ENCODE assay signal across 25 mouse cellular contexts in genomic region chr9:97755599-97756270, GRCm38 (mm10).
DNase-seq lines count a peak whose midpoint lies in the region; ATAC-seq and TF ChIP-seq lines count a peak whose summit lies in the region.
"Had no signal": no experiment of that assay in that cellular context is flagged by ENCODE, and none has a peak within 500 bp of the region (broad histone marks: within the 10 kb centered on the region; RNA-seq: fewer than 3 reads in every experiment).

No protein-coding gene starts in this region.

- DNase-seq in heart, adult 11 months: peak; percentile 56
- no peak for DNase-seq in heart, postnatal 25 days (ENCODE audit: low spot score)
- DNase-seq in kidney, adult 11 months: no peak
- DNase-seq in midbrain, embryonic 11.5 days (ENCODE audit: low spot score, missing footprints): peak; percentile 72
- no peak for DNase-seq in midbrain, postnatal 0 days (ENCODE audit: low spot score)
- no peak for DNase-seq in layer of hippocampus, postnatal 36 days
- DNase-seq: adrenal gland, postnatal 14 days; cerebellum, adult 11-12 months; cerebellum, adult 8-10 months; cerebellum, postnatal 10 days; cerebellum, postnatal 36 days; embryo, embryonic 11 days; gastrocnemius, postnatal 25 days; heart, adult 2 months; heart, postnatal 14 days had no signal

- H3K27me3 ChIP-seq in kidney, embryonic 16.5 days (ENCODE audit: insufficient read depth, low read length): no peaks in the 10 kb centered on the region
- H3K27me3 ChIP-seq in midbrain, embryonic 11.5 days (ENCODE audit: control insufficient read depth, insufficient read depth, low read length): no peaks in the 10 kb centered on the region
- H3K27me3 ChIP-seq in midbrain, postnatal 0 days (ENCODE audit: insufficient read depth, low read length): no peaks in the 10 kb centered on the region
- H3K27me3 ChIP-seq: embryonic facial prominence, embryonic 13.5 days; forebrain, embryonic 12.5 days; forebrain, embryonic 15.5 days; heart, embryonic 13.5 days; hindbrain, embryonic 12.5 days; hindbrain, embryonic 15.5 days had no signal

- no peak for TF ChIP-seq CTCF in midbrain, postnatal 0 days (IDR thresholded peaks at IDR 0.05)

- WGBS in kidney, embryonic 16.5 days: 28% methylated on average over 6 of the region's 7 CpGs
- WGBS in midbrain, embryonic 11.5 days: 61% methylated on average over 6 of the region's 7 CpGs
- WGBS in midbrain, postnatal 0 days: 61% methylated on average over 6 of the region's 7 CpGs

- no peaks in the 10 kb centered on the region for H3K36me3 ChIP-seq in kidney, embryonic 16.5 days (ENCODE audit: insufficient read depth, low read length)
- H3K36me3 ChIP-seq in midbrain, embryonic 11.5 days (ENCODE audit: control insufficient read depth, insufficient read depth, low read length): no peaks in the 10 kb centered on the region
- no peaks in the 10 kb centered on the region for H3K36me3 ChIP-seq in midbrain, postnatal 0 days (ENCODE audit: insufficient read depth, low read length)
- H3K36me3 ChIP-seq: embryonic facial prominence, embryonic 10.5 days; embryonic facial prominence, embryonic 13.5 days; forebrain, embryonic 12.5 days; forebrain, embryonic 15.5 days; heart, embryonic 10.5 days; heart, embryonic 13.5 days; hindbrain, embryonic 12.5 days; hindbrain, embryonic 15.5 days had no signal

- H3K4me1 ChIP-seq in kidney, embryonic 16.5 days (ENCODE audit: insufficient read depth, low read length): peaks cover 12% of the 10 kb centered on the region; the same call in 1 of the 2 replicates
- no peaks in the 10 kb centered on the region for H3K4me1 ChIP-seq in midbrain, embryonic 11.5 days (ENCODE audit: control insufficient read depth, insufficient read depth, low read length)
- H3K4me1 ChIP-seq in midbrain, postnatal 0 days (ENCODE audit: insufficient read depth, low read length): no peaks in the 10 kb centered on the region
- H3K4me1 ChIP-seq: embryonic facial prominence, embryonic 10.5 days; embryonic facial prominence, embryonic 13.5 days; forebrain, embryonic 12.5 days; forebrain, embryonic 15.5 days; heart, embryonic 10.5 days; heart, embryonic 13.5 days; hindbrain, embryonic 12.5 days; hindbrain, embryonic 15.5 days had no signal

- H3K4me2 ChIP-seq in kidney, embryonic 16.5 days (replicated peaks; ENCODE audit: low read depth, low read length): no peak overlapping the region
- no peak overlapping the region for H3K4me2 ChIP-seq in midbrain, embryonic 11.5 days
- no peak overlapping the region for H3K4me2 ChIP-seq in midbrain, postnatal 0 days (ENCODE audit: low read depth, low read length, poor library complexity, severe bottlenecking)
- H3K4me2 ChIP-seq: embryonic facial prominence, embryonic 13.5 days; forebrain, embryonic 12.5 days; forebrain, embryonic 15.5 days; heart, embryonic 13.5 days; hindbrain, embryonic 12.5 days; hindbrain, embryonic 15.5 days had no signal

- no peak overlapping the region for H3K9ac ChIP-seq in kidney, embryonic 16.5 days (replicated peaks; ENCODE audit: low read length)
- no peak overlapping the region for H3K9ac ChIP-seq in midbrain, embryonic 11.5 days (ENCODE audit: low read length)
- no peak overlapping the region for H3K9ac ChIP-seq in midbrain, postnatal 0 days (replicated peaks; ENCODE audit: low read length, poor library complexity, severe bottlenecking)
- H3K9ac ChIP-seq: embryonic facial prominence, embryonic 13.5 days; forebrain, embryonic 12.5 days; forebrain, embryonic 15.5 days; heart, embryonic 13.5 days; hindbrain, embryonic 12.5 days; hindbrain, embryonic 15.5 days had no signal

- H3K9me3 ChIP-seq in kidney, embryonic 16.5 days (ENCODE audit: low read length): no peaks in the 10 kb centered on the region
- H3K9me3 ChIP-seq in midbrain, embryonic 11.5 days (ENCODE audit: control insufficient read depth, low read length): no peaks in the 10 kb centered on the region
- no peaks in the 10 kb centered on the region for H3K9me3 ChIP-seq in midbrain, postnatal 0 days (ENCODE audit: low read length)
- H3K9me3 ChIP-seq: embryonic facial prominence, embryonic 10.5 days; embryonic facial prominence, embryonic 13.5 days; forebrain, embryonic 12.5 days; forebrain, embryonic 15.5 days; heart, embryonic 10.5 days; heart, embryonic 13.5 days; hindbrain, embryonic 12.5 days; hindbrain, embryonic 15.5 days had no signal

- intact Hi-C loops in heart, postnatal 25 days (cut with DNase I): no loop called here

- ATAC-seq in kidney, embryonic 16.5 days (ENCODE audit: low FRiP score, low TSS enrichment): peak; percentile 71
- ATAC-seq in midbrain, embryonic 11.5 days (ENCODE audit: low FRiP score): no peak
- ATAC-seq in midbrain, postnatal 0 days (ENCODE audit: low FRiP score): no peak
- ATAC-seq: forebrain, embryonic 15.5 days had no signal

- H3K27ac ChIP-seq in kidney, embryonic 16.5 days (ENCODE audit: low read length): no peak overlapping the region
- H3K27ac ChIP-seq in midbrain, embryonic 11.5 days (ENCODE audit: low read depth, low read length): no peak overlapping the region
- no peak overlapping the region for H3K27ac ChIP-seq in midbrain, postnatal 0 days (ENCODE audit: low read depth, low read length)
- H3K27ac ChIP-seq: embryonic facial prominence, embryonic 10.5 days; embryonic facial prominence, embryonic 13.5 days; forebrain, embryonic 12.5 days; forebrain, embryonic 15.5 days; heart, adult 2 months; heart, embryonic 10.5 days; heart, embryonic 13.5 days; hindbrain, embryonic 12.5 days; hindbrain, embryonic 15.5 days had no signal

- no peak overlapping the region for H3K4me3 ChIP-seq in kidney, embryonic 16.5 days (ENCODE audit: low read length)
- H3K4me3 ChIP-seq in midbrain, embryonic 11.5 days (ENCODE audit: low read depth, low read length): no peak overlapping the region
- H3K4me3 ChIP-seq in midbrain, postnatal 0 days (ENCODE audit: low read depth, low read length): no peak overlapping the region
- H3K4me3 ChIP-seq: embryonic facial prominence, embryonic 10.5 days; embryonic facial prominence, embryonic 13.5 days; erythroblast, embryonic 14.5 days; forebrain, embryonic 12.5 days; forebrain, embryonic 15.5 days; heart, adult 2 months; heart, embryonic 10.5 days; heart, embryonic 13.5 days; hindbrain, embryonic 12.5 days; hindbrain, embryonic 15.5 days had no signal

Comparison
In these comparisons a context has a peak if more than half of its experiments do, and no peak if none do; other contexts are left out.
1. DNase-seq: peak in heart, adult 11 months (single experiment) and midbrain, embryonic 11.5 days (single experiment); none in heart, postnatal 25 days (single experiment), kidney, adult 11 months (single experiment), midbrain, postnatal 0 days (single experiment) and layer of hippocampus, postnatal 36 days (0 of 2).